Mouse (Mus musculus) bone marrow, adult 2 months (tissue): ENCODE data around the gene Map2k1. TPM values are rescaled to one million over a fixed set of nuclear protein-coding genes. Genes with fewer than 3 reads are reported as not detected.
"Not testable (repeated sequence)": the region's sequence is repeated elsewhere in the genome, so short reads cannot be mapped to it uniquely, and the experiment has no call there.

Experiments used
- H3K27ac ChIP-seq: fragments of 200-500 bp; 2 replicates; pipeline ENCODE4 v1.5.1; 2012; ENCODE audit warnings: low read depth, mild to moderate bottlenecking, control low read depth, inconsistent platforms, low read length; ENCODE audit not compliant: control insufficient read depth, poor library complexity, insufficient read depth
- H3K4me1 ChIP-seq: fragments of 200-500 bp; 2 replicates; pipeline ENCODE4 v1.6.1; 2011; ENCODE audit warnings: low read length; ENCODE audit not compliant: control insufficient read depth, insufficient read depth
- H3K4me3 ChIP-seq: fragments of 200-500 bp; replicated peaks from 2 replicates; pipeline ENCODE3; 2011; ENCODE audit warnings: mild to moderate bottlenecking, low read depth, low read length, control low read depth; ENCODE audit not compliant: control insufficient read depth
- CTCF ChIP-seq: fragments of 200-500 bp; IDR thresholded peaks from 2 replicates; pipeline ENCODE4 v1.5.1; 2011; ENCODE audit warnings: low read length, control low read depth; ENCODE audit not compliant: control insufficient read depth, insufficient read depth
- POLR2A ChIP-seq: fragments of 200-500 bp; IDR thresholded peaks from 2 replicates; pipeline ENCODE4 v1.6.1; 2011; ENCODE audit warnings: low read depth, mild to moderate bottlenecking, control low read depth, low read length, borderline replicate concordance; ENCODE audit not compliant: control insufficient read depth
- WGBS: fragments of 180-500 bp; shearing (Covaris S2); methylation state at CpG from one replicate; pipeline ENCODE4 v1.1.7; 2018; 5-methylcytosine and 5-hydroxymethylcytosine counted together
- polyA plus RNA-seq: library from polyadenylated mRNA; stranded (reverse); fragments of >200 nt; gene quantifications from 2 replicates; pipeline ENCODE4 v1.2.4, GENCODE M21; 2011; ENCODE audit warnings: low replicate concordance; ENCODE audit not compliant: missing spikeins, insufficient read depth, insufficient read length

Map2k1 gene
- polyA plus RNA-seq, result 8.1 and 22.2 TPM in 2 replicates

DNA sequence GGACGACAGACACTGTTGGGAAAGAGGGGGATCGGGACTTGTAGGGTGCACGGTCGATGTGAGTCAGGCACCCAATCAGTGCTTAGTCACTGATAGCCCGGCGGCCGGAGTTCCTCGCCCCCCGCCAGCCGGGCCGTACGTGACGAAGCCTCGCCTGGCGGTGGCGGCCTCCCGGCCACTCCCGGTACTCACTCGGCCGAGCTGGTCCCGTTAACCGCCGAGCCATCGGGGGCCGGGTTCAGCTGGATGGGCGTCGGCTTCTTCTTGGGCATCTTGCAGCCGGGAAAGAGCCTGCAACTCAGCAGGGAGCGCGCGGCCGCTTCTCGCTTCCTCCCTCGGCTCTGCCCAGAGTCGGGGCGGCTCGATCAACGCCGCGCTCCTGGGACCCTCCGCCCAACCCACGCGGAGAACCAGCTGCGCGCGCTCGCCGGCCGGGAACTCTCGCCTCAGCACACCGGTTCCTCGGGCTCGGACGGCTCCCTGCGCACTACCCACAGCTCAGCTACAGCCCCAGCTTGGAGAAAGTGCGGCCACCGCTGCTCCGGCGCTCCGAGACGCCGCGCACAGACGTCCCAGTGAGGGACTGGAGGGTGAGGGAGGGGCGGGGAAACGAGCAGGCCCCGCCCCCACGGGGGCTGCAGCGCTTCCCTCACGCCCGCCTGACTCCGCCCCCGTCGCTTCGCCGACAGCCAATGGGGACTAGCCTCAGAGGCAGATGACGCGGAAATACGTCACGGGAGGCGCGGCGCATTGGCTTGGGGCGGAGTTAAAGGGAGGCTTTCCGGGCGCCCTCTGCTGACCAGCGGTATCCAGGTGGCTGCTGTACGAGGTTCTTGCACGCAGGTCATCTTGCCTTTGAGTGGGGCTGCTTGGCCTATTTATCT is at the start of gene Map2k1:
Gene Map2k1 (minus strand): TSS at position 611 of the 884 bp plus-strand sequence.
- H3K4me3 ChIP-seq, result peak within 1 kb of the TSS; percentile 83
- WGBS, result under 1% methylated on average over 89 of the region's 89 CpGs
- TF ChIP-seq CTCF (peak; percentile 77), POLR2A (peak; percentile 98)
- peak within 1 kb of the TSS; percentile 95 for H3K27ac ChIP-seq
- no peaks in the 10 kb centered on the region; the same call in 1 of the 2 replicates for H3K4me1 ChIP-seq

DNA sequence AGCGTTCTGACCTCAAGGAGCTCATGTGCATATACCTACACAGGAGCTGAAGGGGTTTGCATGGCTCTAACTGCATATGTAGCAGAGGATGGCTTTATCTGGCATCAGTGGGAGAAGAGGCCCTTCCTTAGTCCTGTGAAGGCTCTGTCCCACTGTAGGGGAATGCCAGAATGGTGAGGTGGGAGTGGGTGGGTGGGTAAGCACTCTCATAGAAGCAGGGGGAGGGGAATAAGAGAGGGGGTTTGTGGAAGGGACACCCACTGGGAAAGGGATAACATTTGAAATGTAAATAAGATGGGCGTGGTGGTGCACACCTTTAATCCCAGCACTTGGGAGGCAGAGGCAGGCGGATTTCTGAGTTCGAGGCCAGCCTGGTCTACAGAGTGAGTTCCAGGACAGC is 49.7 kb upstream of the Map2k1 start:
- not testable (repeated sequence) for H3K4me3 ChIP-seq, H3K27ac ChIP-seq, H3K4me1 ChIP-seq
- 91% methylated on average over 4 of the region's 4 CpGs for WGBS

DNA sequence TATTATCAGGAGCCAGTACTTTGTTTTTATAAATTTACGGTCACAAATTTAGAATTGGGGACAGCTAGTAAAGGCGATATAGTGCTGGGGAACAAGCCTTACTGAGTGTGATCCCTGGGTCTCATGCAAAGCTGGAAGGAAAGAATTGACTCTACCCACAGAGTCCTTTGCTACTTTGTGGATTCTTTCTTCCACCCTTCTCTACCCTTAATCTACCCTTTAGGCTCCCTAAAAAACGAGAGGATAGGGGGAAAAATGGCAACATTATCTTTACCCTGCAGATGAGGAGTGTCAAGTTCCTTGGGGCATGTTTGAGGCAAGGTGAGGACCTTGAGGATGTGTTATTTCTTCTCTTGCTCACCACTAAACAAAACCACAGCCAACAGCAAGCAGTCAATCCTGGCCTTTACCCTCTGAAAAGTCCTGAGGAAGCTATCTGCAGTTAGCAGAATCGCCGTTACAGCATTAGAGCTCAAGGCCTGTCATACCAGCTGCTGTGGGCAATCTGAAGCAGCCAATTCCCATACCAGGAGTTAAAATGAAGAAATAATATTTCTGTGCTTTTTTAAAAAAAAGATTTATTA is 29.1 kb upstream of the Map2k1 start:
- Histone ChIP-seq H3K4me1 (peaks cover 2% of the 10 kb centered on the region; the same call in 1 of the 2 replicates), H3K4me3 (peak overlapping the region; percentile 50), H3K27ac (peak overlapping the region; percentile 43; the same call in 1 of the 2 replicates)
- 12% methylated on average over 5 of the region's 5 CpGs for WGBS
- no peak for TF ChIP-seq CTCF
- TF ChIP-seq POLR2A, result no peak

DNA sequence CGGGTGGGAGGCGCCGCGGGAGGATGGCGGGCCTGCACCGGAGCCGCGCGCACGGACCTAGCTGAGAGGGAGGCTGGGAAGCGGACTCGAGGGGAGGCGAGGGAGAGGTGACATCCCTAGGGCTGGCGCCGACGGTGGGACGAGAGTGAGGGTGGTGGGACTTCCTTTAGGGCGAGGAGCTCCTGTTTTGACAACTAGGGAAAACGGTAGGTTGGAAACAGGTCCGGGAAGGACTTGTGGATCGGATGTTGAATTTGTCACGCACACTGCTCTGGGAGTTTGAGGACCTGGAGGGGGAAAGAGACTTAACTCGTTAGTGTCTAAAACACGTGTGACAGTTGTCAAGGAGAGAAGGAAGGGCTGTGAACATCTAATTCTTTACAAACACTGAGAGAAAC is 28.3 kb upstream of the Map2k1 start:
- Histone ChIP-seq H3K27ac (peak overlapping the region; percentile 76), H3K4me3 (peak overlapping the region; percentile 87), H3K4me1 (peaks cover 2% of the 10 kb centered on the region; the same call in 1 of the 2 replicates)
- TF ChIP-seq CTCF, result no peak
- TF ChIP-seq POLR2A, result no peak
- 0% methylated on average over 24 of the region's 24 CpGs for WGBS

DNA sequence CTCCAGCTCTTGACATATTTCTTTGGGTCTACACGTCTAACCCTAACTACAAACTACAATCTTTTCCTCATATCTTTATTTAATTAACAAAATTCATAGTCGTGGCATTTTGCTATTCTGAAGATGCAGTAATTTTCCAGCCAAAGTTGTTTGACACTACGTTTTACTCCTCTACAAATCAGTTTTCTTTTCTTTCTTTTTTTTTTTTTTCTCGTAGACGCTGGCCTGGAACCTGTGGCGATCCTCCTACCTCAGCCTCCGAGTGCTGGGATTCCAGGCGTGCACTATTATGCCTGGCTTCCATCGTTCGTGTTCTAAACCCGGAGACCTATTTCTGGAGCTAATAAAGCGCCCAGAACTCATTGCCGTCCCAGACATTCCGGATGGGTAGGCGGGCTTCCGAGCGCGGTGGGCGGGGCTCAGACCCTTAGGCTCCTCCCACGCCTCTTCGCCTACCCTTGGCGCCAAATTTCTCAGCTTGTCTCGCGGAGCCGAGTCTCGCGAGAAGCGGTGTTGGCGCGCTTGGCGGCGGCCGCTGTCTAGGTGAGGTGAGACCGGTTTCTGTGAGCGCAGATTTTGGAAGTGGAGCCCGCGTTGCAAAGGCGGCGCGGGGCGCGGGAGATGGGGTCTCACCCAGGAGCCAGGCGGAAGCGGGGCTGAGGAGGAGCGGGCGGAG is 27.8 kb upstream of the Map2k1 start, which contains the start of gene Tipin:
Gene Tipin (plus strand): TSS at position 477 of the 676 bp plus-strand sequence.
- WGBS, result under 1% methylated on average over 46 of the region's 46 CpGs
- peak within 1 kb of the TSS; percentile 76 for H3K27ac ChIP-seq
- H3K4me3 ChIP-seq, result peak within 1 kb of the TSS; percentile 87
- TF ChIP-seq CTCF (no peak), POLR2A (peak; percentile 97)
- peaks cover 2% of the 10 kb centered on the region; the same call in 1 of the 2 replicates for H3K4me1 ChIP-seq

DNA sequence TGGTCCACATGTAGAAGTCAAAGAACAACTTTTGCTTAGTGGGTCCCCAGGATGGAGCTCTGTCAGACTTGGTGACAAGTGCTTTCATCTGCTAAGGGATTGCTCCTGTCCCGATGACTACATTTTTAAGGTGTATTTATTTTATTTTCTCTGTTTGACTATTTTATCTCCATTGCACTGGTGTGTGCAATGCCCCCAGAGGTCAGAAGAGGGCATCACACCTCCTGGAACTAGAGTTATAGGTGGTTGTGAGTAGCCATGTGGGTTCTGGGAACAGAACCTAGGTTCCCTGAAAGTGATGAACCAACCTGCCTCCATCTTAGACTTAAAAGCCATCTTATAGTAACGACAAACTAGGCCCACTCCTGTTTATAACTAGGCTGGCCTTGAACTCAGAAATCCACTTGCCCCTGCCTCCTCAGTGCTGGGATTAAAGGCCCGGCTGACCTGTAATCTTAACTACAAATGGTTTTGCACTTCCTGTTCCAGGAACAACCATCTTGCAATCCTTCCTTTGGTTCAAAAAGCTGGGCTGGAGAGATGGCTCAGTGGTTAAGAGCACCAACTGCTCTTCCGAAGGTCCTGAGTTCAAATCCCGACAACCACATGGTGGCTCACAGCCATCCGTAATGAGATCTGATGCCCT is 25.4 kb upstream of the Map2k1 start:
- H3K4me3 ChIP-seq, result no peak overlapping the region
- 77% methylated on average over 6 of the region's 6 CpGs for WGBS
- peaks cover 2% of the 10 kb centered on the region; the same call in 1 of the 2 replicates for H3K4me1 ChIP-seq
- no peak overlapping the region for H3K27ac ChIP-seq
- no peak for TF ChIP-seq POLR2A
- no peak for TF ChIP-seq CTCF

DNA sequence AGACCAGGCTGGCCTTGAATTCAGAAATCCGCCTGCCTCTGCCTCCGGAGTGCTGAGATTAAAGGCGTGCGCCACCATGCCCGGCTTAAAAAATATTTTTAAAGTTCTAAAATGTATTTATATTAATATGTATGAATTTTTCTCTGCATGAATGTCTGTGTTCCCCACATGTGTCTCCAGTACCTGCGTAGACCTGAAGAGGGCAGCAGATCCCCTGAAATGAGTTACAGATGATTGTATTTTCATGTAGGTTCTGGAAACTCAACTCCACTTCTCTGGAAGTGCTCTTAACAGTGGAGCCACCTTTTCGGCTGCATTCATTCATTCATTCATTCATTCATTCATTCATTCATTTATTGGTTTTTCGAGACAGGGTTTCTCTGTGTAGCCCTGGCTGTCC is 24.3 kb upstream of the Map2k1 start:
- H3K27ac ChIP-seq, result no peak overlapping the region
- H3K4me3 ChIP-seq, result no peak overlapping the region
- peak; percentile 48 for TF ChIP-seq CTCF
- no peak for TF ChIP-seq POLR2A
- peaks cover 1% of the 10 kb centered on the region; the same call in 1 of the 2 replicates for H3K4me1 ChIP-seq
- 57% methylated on average over 8 of the region's 8 CpGs for WGBS
